Mouse (Mus musculus) bone marrow, adult 2 months (tissue): ENCODE measurements around the gene Mxra8. TPM values are rescaled to one million over a fixed set of nuclear protein-coding genes. Genes with fewer than 3 reads are reported as not detected.

ENCODE experiments used
- H3K27ac ChIP-seq: fragments of 200-500 bp; 2 replicates; pipeline ENCODE4 v1.5.1; 2012; ENCODE audit warnings: low read depth, mild to moderate bottlenecking, control low read depth, inconsistent platforms, low read length; ENCODE audit not compliant: control insufficient read depth, poor library complexity, insufficient read depth
- H3K4me1 ChIP-seq: fragments of 200-500 bp; 2 replicates; pipeline ENCODE4 v1.6.1; 2011; ENCODE audit warnings: low read length; ENCODE audit not compliant: control insufficient read depth, insufficient read depth
- H3K4me3 ChIP-seq: fragments of 200-500 bp; replicated peaks from 2 replicates; pipeline ENCODE3; 2011; ENCODE audit warnings: mild to moderate bottlenecking, low read depth, low read length, control low read depth; ENCODE audit not compliant: control insufficient read depth
- CTCF ChIP-seq: fragments of 200-500 bp; IDR thresholded peaks from 2 replicates; pipeline ENCODE4 v1.5.1; 2011; ENCODE audit warnings: low read length, control low read depth; ENCODE audit not compliant: control insufficient read depth, insufficient read depth
- POLR2A ChIP-seq: fragments of 200-500 bp; IDR thresholded peaks from 2 replicates; pipeline ENCODE4 v1.6.1; 2011; ENCODE audit warnings: low read depth, mild to moderate bottlenecking, control low read depth, low read length, borderline replicate concordance; ENCODE audit not compliant: control insufficient read depth
- WGBS: fragments of 180-500 bp; shearing (Covaris S2); methylation state at CpG from one replicate; pipeline ENCODE4 v1.1.7; 2018; 5-methylcytosine and 5-hydroxymethylcytosine counted together
- polyA plus RNA-seq: library from polyadenylated mRNA; stranded (reverse); fragments of >200 nt; gene quantifications from 2 replicates; pipeline ENCODE4 v1.2.4, GENCODE M21; 2011; ENCODE audit warnings: low replicate concordance; ENCODE audit not compliant: missing spikeins, insufficient read depth, insufficient read length

Gene Mxra8
- polyA plus RNA-seq, 1 experiment = 8.1 TPM

GRCm38 (mm10) chr4:155891011-155891471 lies 51.6 kb downstream of the Mxra8 start:
- TF ChIP-seq POLR2A = no peak
- TF ChIP-seq CTCF = no peak
- H3K4me3 ChIP-seq = peak overlapping the region; percentile 99
- H3K4me1 ChIP-seq = peaks cover 8% of the 10 kb centered on the region
- peak overlapping the region; percentile 100; the same call in 1 of the 2 replicates for H3K27ac ChIP-seq
- under 1% methylated on average over 34 of the region's 34 CpGs for WGBS

- WGBS = under 1% methylated on average over 52 of the region's 52 CpGs
- TF ChIP-seq CTCF (0 out of 2 replicates have a peak, but pooled peaks have one; percentile 2), POLR2A (0 out of 2 replicates have a peak, but pooled peaks have one; percentile 3)
- Histone ChIP-seq H3K27ac (peak within 1 kb of the TSS; percentile 100), H3K4me1 (peaks cover 5% of the 10 kb centered on the region), H3K4me3 (peak within 1 kb of the TSS; percentile 99)
These were observed 52.1 kb downstream of the Mxra8 start, which contains the start of the genes Pusl1 and Acap3 for GRCm38 (mm10) chr4:155891551-155892001. Pusl1 (minus strand) TSS chr4:155891781. Acap3 (plus strand) TSS chr4:155891822.

GRCm38 (mm10) chr4:155892017-155892416 lies 52.5 kb downstream of the Mxra8 start:
- under 1% methylated on average over 56 of the region's 56 CpGs for WGBS
- peak; percentile 46; the same call in 1 of the 2 replicates for TF ChIP-seq POLR2A
- TF ChIP-seq CTCF = no peak
- Histone ChIP-seq H3K4me1 (peaks cover 4% of the 10 kb centered on the region), H3K27ac (peak overlapping the region; percentile 100), H3K4me3 (peak overlapping the region; percentile 99)

- WGBS = 2% methylated on average over 37 of the region's 37 CpGs
- TF ChIP-seq CTCF = no peak
- no peak for TF ChIP-seq POLR2A
- H3K27ac ChIP-seq = peak overlapping the region; percentile 100
- H3K4me1 ChIP-seq = peaks cover 4% of the 10 kb centered on the region
- H3K4me3 ChIP-seq = peak overlapping the region; percentile 99
These were observed 53.1 kb downstream of the Mxra8 start for GRCm38 (mm10) chr4:155892438-155893211.

- H3K4me3 ChIP-seq = peak overlapping the region; percentile 99
- 59% methylated on average over 8 of the region's 8 CpGs for WGBS
- H3K27ac ChIP-seq = no peak overlapping the region
- peaks cover 4% of the 10 kb centered on the region for H3K4me1 ChIP-seq
- TF ChIP-seq CTCF (no peak), POLR2A (no peak)
These were observed 53.8 kb downstream of the Mxra8 start for GRCm38 (mm10) chr4:155893212-155893690.

Other genes starting within 250 kb of the Mxra8 start
- 7.4 and 8.4 TPM in 2 replicates for gene Slc35e2, start 238.3 kb upstream of the Mxra8 start, polyA plus RNA-seq
- 132 and 202 TPM in 2 replicates for gene Cdk11b, start 214.8 kb upstream of the Mxra8 start, polyA plus RNA-seq
- not detected in 2 replicates for gene Gm10563, start 194.3 kb upstream of the Mxra8 start, polyA plus RNA-seq
- gene Mmp23, start 186.3 kb upstream of the Mxra8 start, polyA plus RNA-seq = 5.6 and 6.9 TPM in 2 replicates
- 15.0 and 29.1 TPM in 2 replicates for gene Mib2, start 170.5 kb upstream of the Mxra8 start, polyA plus RNA-seq
- 0.90 and 3.0 TPM in 2 replicates for gene Fndc10, start 145.3 kb upstream of the Mxra8 start, polyA plus RNA-seq
- gene Ssu72, start 134.9 kb upstream of the Mxra8 start, polyA plus RNA-seq = 28.5 and 53.2 TPM in 2 replicates
- 0.47 and 3.0 TPM in 2 replicates for gene Tmem240, start 104.9 kb upstream of the Mxra8 start, polyA plus RNA-seq
- 31.8 and 32.9 TPM in 2 replicates for gene Atad3a, start 78.6 kb upstream of the Mxra8 start, polyA plus RNA-seq
- gene Vwa1, start 65.0 kb upstream of the Mxra8 start, polyA plus RNA-seq = 0.97 TPM in 1 of 2 replicates, not detected in the other
- 0.93 and 1.1 TPM in 2 replicates for gene Tmem88b, start 53.8 kb upstream of the Mxra8 start, polyA plus RNA-seq
- 1.1 TPM in 1 of 2 replicates, not detected in the other for gene Ankrd65, start 49.2 kb upstream of the Mxra8 start, polyA plus RNA-seq
- 146 and 244 TPM in 2 replicates for gene Mrpl20, start 36.8 kb upstream of the Mxra8 start, polyA plus RNA-seq
- 92.0 and 149 TPM in 2 replicates for gene Ccnl2, start 27.2 kb upstream of the Mxra8 start, polyA plus RNA-seq
- 53.9 and 114 TPM in 2 replicates for gene Aurkaip1, start 8.4 kb upstream of the Mxra8 start, polyA plus RNA-seq
- 21.0 and 50.2 TPM in 2 replicates for gene Dvl1, start 7.7 kb downstream of the Mxra8 start, polyA plus RNA-seq
- 0.42 TPM in 1 of 2 replicates, not detected in the other for gene Tas1r3, start 23.7 kb downstream of the Mxra8 start, polyA plus RNA-seq
- 2.8 and 5.9 TPM in 2 replicates for gene Cptp, start 29.8 kb downstream of the Mxra8 start, polyA plus RNA-seq
- 22.2 and 49.5 TPM in 2 replicates for gene Ints11, start 29.9 kb downstream of the Mxra8 start, polyA plus RNA-seq
- 5.2 and 18.4 TPM in 2 replicates for gene Pusl1, start 52.1 kb downstream of the Mxra8 start, polyA plus RNA-seq
- 15.1 and 30.6 TPM in 2 replicates for gene Acap3, start 52.1 kb downstream of the Mxra8 start, polyA plus RNA-seq
- gene Ube2j2, start 104.2 kb downstream of the Mxra8 start, polyA plus RNA-seq = 63.5 and 71.8 TPM in 2 replicates
- gene C1qtnf12, start 122.6 kb downstream of the Mxra8 start, polyA plus RNA-seq = 53.0 and 132 TPM in 2 replicates
- 1.8 and 2.0 TPM in 2 replicates for gene B3galt6, start 153.0 kb downstream of the Mxra8 start, polyA plus RNA-seq
- gene Sdf4, start 153.2 kb downstream of the Mxra8 start, polyA plus RNA-seq = 60.1 and 111 TPM in 2 replicates
- 6.4 and 12.4 TPM in 2 replicates for gene Tnfrsf4, start 174.2 kb downstream of the Mxra8 start, polyA plus RNA-seq
- 7.9 and 8.0 TPM in 2 replicates for gene Tnfrsf18, start 186.5 kb downstream of the Mxra8 start, polyA plus RNA-seq
- not detected in 2 replicates for gene Ttll10, start 219.7 kb downstream of the Mxra8 start, polyA plus RNA-seq